Mouse (Mus musculus) hindbrain, embryonic 10.5 days (tissue): ENCODE data around the gene Rpl37. TPM values are rescaled to one million over a fixed set of nuclear protein-coding genes. Genes with fewer than 3 reads are reported as not detected.

Source experiments
- polyA plus RNA-seq: library from polyadenylated mRNA; unstranded; fragments of >200 nt; fragmentation: Nextera tagmentation; extraction: Ambion mirVana; gene quantifications from 2 replicates; pipeline ENCODE4 v1.2.1, GENCODE M21; 2016

The Rpl37 gene
- polyA plus RNA-seq, 1 experiment from 2014 or later = 417 TPM

Other genes with a start within 250 kb of the Rpl37 start
- gene Mroh2b, start 217.9 kb upstream of the Rpl37 start, polyA plus RNA-seq = not detected in 2 replicates
- 0.07 TPM in 1 of 2 replicates, not detected in the other for gene C7, start 52.9 kb upstream of the Rpl37 start, polyA plus RNA-seq
- 0.63 and 0.89 TPM in 2 replicates for gene Card6, start 8.1 kb upstream of the Rpl37 start, polyA plus RNA-seq
- gene Prkaa1, start 27.2 kb downstream of the Rpl37 start, polyA plus RNA-seq = 14.2 and 15.2 TPM in 2 replicates
- gene Ttc33, start 68.9 kb downstream of the Rpl37 start, polyA plus RNA-seq = 36.7 and 37.8 TPM in 2 replicates
- 0.61 and 1.4 TPM in 2 replicates for gene Ptger4, start 127.5 kb downstream of the Rpl37 start, polyA plus RNA-seq